Mouse (Mus musculus) right cerebral cortex, postnatal 25 days (tissue): ENCODE measurements around the gene Ifna7.
A peak's percentile ranks its signal among the peaks of the same experiment; 100 is the strongest.
"Not testable (repeated sequence)": the region's sequence is repeated elsewhere in the genome, so short reads cannot be mapped to it uniquely, and the experiment has no call there.

Experiments
- DNase-seq: peaks from one replicate; pipeline ENCODE4 v3.0.0; 2022

Gene Ifna7

GRCm38 (mm10) chr4:88815928-88816327, at the start of gene Ifna7:
Ifna7 (plus strand) TSS chr4:88816228.
- DNase-seq = no peak

- not testable (repeated sequence) for DNase-seq
These were observed 42.5 kb upstream of the Ifna7 start, which contains the start of gene Gm13290 for GRCm38 (mm10) chr4:88773534-88773933. Gm13290 (plus strand) TSS chr4:88773834.

- DNase-seq = not testable (repeated sequence)
These were observed 39.4 kb upstream of the Ifna7 start, which contains the start of gene Gm13289 for GRCm38 (mm10) chr4:88776622-88777021. Gm13289 (plus strand) TSS chr4:88776922.

- not testable (repeated sequence) for DNase-seq
These were observed 36.5 kb upstream of the Ifna7 start, which contains the start of gene Gm13272 for GRCm38 (mm10) chr4:88779550-88779949. Gm13272 (plus strand) TSS chr4:88779850.

GRCm38 (mm10) chr4:88780320-88780719, 35.7 kb upstream of the Ifna7 start:
- not testable (repeated sequence) for DNase-seq

GRCm38 (mm10) chr4:88781831-88782230, 34.2 kb upstream of the Ifna7 start, which contains the start of gene Ifnz:
Ifnz (plus strand) TSS chr4:88782131.
- DNase-seq = not testable (repeated sequence)

- DNase-seq = not testable (repeated sequence)
These were observed 33.7 kb upstream of the Ifna7 start for GRCm38 (mm10) chr4:88782335-88782734.

GRCm38 (mm10) chr4:88785409-88785808, 30.6 kb upstream of the Ifna7 start, which contains the start of gene Gm13276:
Gm13276 (plus strand) TSS chr4:88785709.
- not testable (repeated sequence) for DNase-seq

- peak; percentile 56 for DNase-seq
These were observed 27.6 kb upstream of the Ifna7 start, which contains the start of gene Gm13277 for GRCm38 (mm10) chr4:88788402-88788801. Gm13277 (plus strand) TSS chr4:88788632.

GRCm38 (mm10) chr4:88791250-88791649, 24.8 kb upstream of the Ifna7 start, which contains the start of gene Gm13278:
Gm13278 (plus strand) TSS chr4:88791550.
- not testable (repeated sequence) for DNase-seq

GRCm38 (mm10) chr4:88793936-88794675, 21.9 kb upstream of the Ifna7 start, which contains the start of gene Gm13275:
Gm13275 (plus strand) TSS chr4:88794487.
- peak; percentile 61 for DNase-seq

GRCm38 (mm10) chr4:88797097-88797496, 18.9 kb upstream of the Ifna7 start, which contains the start of gene Gm13279:
Gm13279 (plus strand) TSS chr4:88797397.
- not testable (repeated sequence) for DNase-seq

GRCm38 (mm10) chr4:88799365-88799764, 16.7 kb upstream of the Ifna7 start, which contains the start of gene Gm13285:
Gm13285 (plus strand) TSS chr4:88799665.
- not testable (repeated sequence) for DNase-seq

GRCm38 (mm10) chr4:88802954-88803353, 13.1 kb upstream of the Ifna7 start, which contains the start of gene Gm13287:
Gm13287 (plus strand) TSS chr4:88803254.
- DNase-seq = not testable (repeated sequence)

- DNase-seq = not testable (repeated sequence)
These were observed 10.8 kb upstream of the Ifna7 start, which contains the start of gene Gm13288 for GRCm38 (mm10) chr4:88805231-88805630. Gm13288 (plus strand) TSS chr4:88805531.

GRCm38 (mm10) chr4:88805761-88806160, 10.3 kb upstream of the Ifna7 start:
- DNase-seq = not testable (repeated sequence)

GRCm38 (mm10) chr4:88819659-88820058, 3.6 kb downstream of the Ifna7 start, which contains the start of gene Ifna11:
Ifna11 (plus strand) TSS chr4:88819959.
- no peak for DNase-seq

GRCm38 (mm10) chr4:88822995-88823394, 7.0 kb downstream of the Ifna7 start:
- no peak for DNase-seq

GRCm38 (mm10) chr4:88827116-88827515, 11.1 kb downstream of the Ifna7 start, which contains the start of gene Ifna6:
Ifna6 (plus strand) TSS chr4:88827416.
- not testable (repeated sequence) for DNase-seq

GRCm38 (mm10) chr4:88830523-88830922, 14.5 kb downstream of the Ifna7 start:
- DNase-seq = peak; percentile 19

- not testable (repeated sequence) for DNase-seq
These were observed 19.2 kb downstream of the Ifna7 start, which contains the start of gene Ifna5 for GRCm38 (mm10) chr4:88835225-88835624. Ifna5 (plus strand) TSS chr4:88835525.

- DNase-seq = no peak
These were observed 22.8 kb downstream of the Ifna7 start for GRCm38 (mm10) chr4:88838828-88839227.

- no peak for DNase-seq
These were observed 24.0 kb downstream of the Ifna7 start for GRCm38 (mm10) chr4:88840058-88840457.
